In the genomic region with DNA sequence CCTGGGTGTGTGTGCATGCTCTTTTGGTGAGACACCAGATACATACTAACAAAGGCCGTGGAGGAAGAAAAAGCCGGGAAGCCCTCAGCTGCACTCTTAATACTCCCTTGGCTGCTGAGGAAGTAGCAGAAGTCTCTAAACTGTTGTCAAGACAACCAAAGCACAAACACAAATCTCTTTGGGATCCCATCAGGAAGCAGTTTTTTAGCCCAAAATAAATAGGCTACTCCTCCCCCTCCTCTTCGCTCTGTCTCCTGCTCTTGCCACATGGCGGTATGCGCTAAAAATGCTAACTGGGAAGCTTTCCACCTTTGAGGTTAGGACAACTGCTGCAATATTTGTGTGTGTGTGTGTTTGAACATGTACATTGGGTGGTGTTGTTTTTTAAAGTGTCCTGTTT, we compare ENCODE assay signal across 8 mouse cellular contexts. TPM values are rescaled to one million over a fixed set of nuclear protein-coding genes. Genes with fewer than 3 reads are reported as not detected.
DNase-seq lines count a peak whose midpoint lies in the region; ATAC-seq lines count a peak whose summit lies in the region.

No protein-coding gene starts in this region.

- 0 out of 2 replicates have a peak overlapping the region, but pooled peaks have one; percentile 1 for H3K4me2 ChIP-seq in neural tube, embryonic 12.5 days (replicated peaks)

- peaks cover 43% of the 10 kb centered on the region for H3K4me1 ChIP-seq in neural tube, embryonic 12.5 days

- 57% methylated on average over 5 of the region's 5 CpGs for WGBS in neural tube, embryonic 12.5 days

- peak overlapping the region; percentile 13; the same call in 1 of the 2 replicates for H3K9ac ChIP-seq in neural tube, embryonic 12.5 days

- peak; percentile 26 for DNase-seq in embryo, embryonic 10.5 days (ENCODE audit: low spot score)
- DNase-seq in embryo, embryonic 9.5 days (ENCODE audit: extremely low spot score), result no peak
- no peak for DNase-seq in neural tube, embryonic 10.5 days (ENCODE audit: extremely low spot score, low spot score)
- DNase-seq in left cerebral cortex, postnatal 25 days (ENCODE audit: low spot score in 2 of 2), result peak; percentile 62 to 87
- DNase-seq in right cerebral cortex, postnatal 10 days (ENCODE audit: low spot score in 2 of 2), result peak; percentile 63 to 80
- no peak for DNase-seq in spleen, postnatal 14 days (ENCODE audit: low spot score in 2 of 2)
- no peak for DNase-seq in adrenal gland, adult 2 months

- intact Hi-C loops in left cerebral cortex, postnatal 25 days (cut with DNase I), result loop anchor here (5.0 kb wide), 1 partner anchor 41 kb away; no protein-coding TSS in a partner anchor

- H3K27ac ChIP-seq in neural tube, embryonic 12.5 days, result no peak overlapping the region

- no peak overlapping the region for H3K4me3 ChIP-seq in neural tube, embryonic 12.5 days

- H3K27me3 ChIP-seq in neural tube, embryonic 12.5 days (replicated peaks), result no peaks in the 10 kb centered on the region

- 0 out of 2 replicates have a peak, but pooled peaks cover 4% of the 10 kb centered on the region for H3K36me3 ChIP-seq in neural tube, embryonic 12.5 days

- no peak for ATAC-seq in neural tube, embryonic 12.5 days (ENCODE audit: low FRiP score, low read depth)

- no peaks in the 10 kb centered on the region for H3K9me3 ChIP-seq in neural tube, embryonic 12.5 days

RNA-seq across cellular contexts. Expression of gene Rab31, which starts 4.1 kb away (rescaled TPM):
- polyA plus RNA-seq in neural tube, embryonic 12.5 days (2016; fragmentation: Nextera tagmentation; extraction: Ambion mirVana), result 72.5 and 73.3 TPM in 2 replicates
- 10 to 100 TPM; 64.1 to 65.5 TPM for total RNA-seq in left cerebral cortex, postnatal 25 days (2021)
- 10 to 100 TPM; 36.7 to 48.2 TPM for total RNA-seq in adrenal gland, adult 2 months (2021)
- polyA plus RNA-seq in adrenal gland, adult 2 months (2012; rRNA removed), result 15.9 and 16.7 TPM in 2 replicates

RNA-seq across cellular contexts. Expression of gene Ppp4r1, which starts 13.9 kb away (rescaled TPM):
- 54.4 and 57.7 TPM in 2 replicates for polyA plus RNA-seq in neural tube, embryonic 12.5 days (2016; fragmentation: Nextera tagmentation; extraction: Ambion mirVana)
- total RNA-seq in left cerebral cortex, postnatal 25 days (2021), result 10 to 100 TPM; 41.7 to 57.5 TPM
- total RNA-seq in adrenal gland, adult 2 months (2021), result 10 to 100 TPM; 59.2 to 60.7 TPM
- 19.1 and 24.9 TPM in 2 replicates for polyA plus RNA-seq in adrenal gland, adult 2 months (2012; rRNA removed)

Comparison
In these comparisons a context has a peak if more than half of its experiments do, and no peak if none do; other contexts are left out.
1. DNase-seq: peak in embryo, embryonic 10.5 days (single experiment), left cerebral cortex, postnatal 25 days (2 of 2) and right cerebral cortex, postnatal 10 days (2 of 2); none in embryo, embryonic 9.5 days (single experiment), neural tube, embryonic 10.5 days (single experiment), spleen, postnatal 14 days (0 of 2) and adrenal gland, adult 2 months (single experiment).